Mouse (Mus musculus): ENCODE results near the gene Ece2.

- no peak for TF ChIP-seq CTCF (IDR thresholded peaks at IDR 0.05; ENCODE audit: low read depth)
- TF ChIP-seq EP300 (IDR thresholded peaks at IDR 0.05; ENCODE audit: low read depth), result no peak
Observed at GRCm38 (mm10) chr16:20611357-20612227, 18.0 kb upstream of the Ece2 start, which contains the start of the genes Eef1akmt4, Gm49333 and Alg3.
